Mouse (Mus musculus): Measurements from ENCODE around the gene Lrrc26. TPM values are rescaled to one million over a fixed set of nuclear protein-coding genes. Genes with fewer than 3 reads are reported as not detected.
"Not testable (repeated sequence)": the region's sequence is repeated elsewhere in the genome, so short reads cannot be mapped to it uniquely, and the experiment has no call there.

Lrrc26 gene
- total RNA-seq (2014; fragmentation: Nextera tagmentation) = not detected in 2 replicates
- not detected in 2 replicates for total RNA-seq (2017)

DNA sequence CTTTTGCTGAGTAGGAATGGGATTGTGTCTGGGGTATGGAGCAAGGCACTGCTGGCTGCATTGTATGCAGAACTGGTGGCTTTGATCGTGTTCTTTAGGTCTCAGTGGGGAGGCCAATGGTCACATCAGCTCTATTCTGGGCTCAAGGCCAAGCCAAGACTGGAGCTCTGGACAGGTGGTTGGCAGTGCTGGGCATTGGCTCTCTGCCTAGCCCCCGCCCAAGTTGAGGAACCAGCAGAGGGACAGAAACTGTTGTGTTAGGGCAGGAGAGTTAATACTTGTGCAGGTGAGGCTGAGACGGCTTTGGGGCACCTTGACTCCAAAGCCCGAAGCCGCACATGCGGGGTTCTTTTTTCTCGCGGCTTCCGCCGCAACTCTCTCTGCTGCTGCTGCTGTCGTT is at the start of gene Lrrc26:
Lrrc26 (plus strand) TSS at position 265 of the 400 bp plus-strand sequence.
- no peak for ATAC-seq (replicated peaks; ENCODE audit: low FRiP score, low TSS enrichment, poor library complexity, severe bottlenecking)

DNA sequence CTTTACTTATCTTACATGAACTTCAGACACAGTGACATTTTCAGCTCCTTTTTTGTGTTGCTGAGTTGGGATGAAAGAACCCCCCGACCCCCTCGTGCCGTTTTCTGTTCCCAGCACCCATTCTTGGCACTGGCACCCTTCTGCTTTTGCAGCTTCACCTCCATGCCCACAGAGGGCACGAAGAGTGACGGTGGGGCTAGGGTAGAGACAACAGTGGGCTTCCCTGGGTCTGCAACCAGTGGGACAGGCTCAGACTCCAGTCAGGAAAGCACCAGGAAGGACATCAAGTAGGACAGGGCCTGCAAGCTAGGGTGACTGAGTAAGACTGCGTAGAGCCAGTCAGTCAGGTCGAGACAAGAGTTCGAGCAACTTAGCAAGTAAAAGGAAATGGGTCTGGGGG is 49.4 kb upstream of the Lrrc26 start:
- no peak for ATAC-seq (replicated peaks; ENCODE audit: low FRiP score, low TSS enrichment, poor library complexity, severe bottlenecking)

- ATAC-seq (replicated peaks; ENCODE audit: low FRiP score, low TSS enrichment, poor library complexity, severe bottlenecking) = peak; percentile 74
Observed at GRCm38 (mm10) chr2:25240723-25241437, 48.8 kb upstream of the Lrrc26 start.

- no peak for ATAC-seq (replicated peaks; ENCODE audit: low FRiP score, low TSS enrichment, poor library complexity, severe bottlenecking)
Observed at GRCm38 (mm10) chr2:25241438-25241775, 48.3 kb upstream of the Lrrc26 start.

- ATAC-seq (replicated peaks; ENCODE audit: low FRiP score, low TSS enrichment, poor library complexity, severe bottlenecking) = no peak
Observed at GRCm38 (mm10) chr2:25242101-25242506, 47.6 kb upstream of the Lrrc26 start, which contains the start of the genes Rnf208 and Cysrt1. Gene Rnf208, plus strand, starts transcription at chr2:25242255. Gene Cysrt1, minus strand, starts transcription at chr2:25242452.

DNA sequence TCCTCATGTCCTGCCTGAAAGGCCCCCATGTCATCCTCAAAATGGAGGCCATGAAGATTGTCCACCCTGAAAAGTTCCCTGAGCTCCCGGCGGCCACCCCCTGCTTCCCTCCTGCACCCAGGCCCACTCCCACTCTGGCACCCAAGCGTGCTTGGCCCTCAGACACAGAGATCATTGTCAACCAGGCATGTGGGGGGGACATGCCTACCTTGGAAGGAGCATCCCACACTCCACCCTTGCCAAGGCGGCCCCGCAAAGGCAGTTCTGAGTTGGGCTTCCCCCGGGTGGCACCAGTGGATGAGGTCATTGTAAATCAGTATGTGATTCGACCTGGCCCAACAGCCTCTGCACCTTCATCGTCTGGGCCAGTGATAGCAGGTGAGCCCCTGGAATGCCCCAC is 46.4 kb upstream of the Lrrc26 start:
- no peak for ATAC-seq (replicated peaks; ENCODE audit: low FRiP score, low TSS enrichment, poor library complexity, severe bottlenecking)

DNA sequence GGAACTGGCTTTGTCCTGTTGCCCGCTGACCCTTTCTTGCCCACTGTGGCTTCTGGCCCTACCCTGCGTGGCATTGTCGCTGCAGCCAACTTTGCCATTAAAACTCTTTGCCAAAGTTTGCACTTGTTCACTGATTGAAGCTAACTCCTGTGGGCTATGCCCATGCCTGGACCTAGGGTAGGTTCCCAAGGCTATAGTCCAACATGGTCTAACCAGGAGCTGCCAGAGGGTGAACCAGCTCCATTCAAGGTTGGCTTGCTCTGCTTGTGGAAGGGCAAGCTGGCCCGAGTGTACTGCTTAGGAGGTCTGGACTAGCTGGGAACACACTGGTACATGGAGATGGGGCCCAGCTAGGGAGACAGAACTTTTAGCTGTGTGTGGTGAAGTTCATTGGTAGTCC is 45.6 kb upstream of the Lrrc26 start:
- no peak for ATAC-seq (replicated peaks; ENCODE audit: low FRiP score, low TSS enrichment, poor library complexity, severe bottlenecking)

DNA sequence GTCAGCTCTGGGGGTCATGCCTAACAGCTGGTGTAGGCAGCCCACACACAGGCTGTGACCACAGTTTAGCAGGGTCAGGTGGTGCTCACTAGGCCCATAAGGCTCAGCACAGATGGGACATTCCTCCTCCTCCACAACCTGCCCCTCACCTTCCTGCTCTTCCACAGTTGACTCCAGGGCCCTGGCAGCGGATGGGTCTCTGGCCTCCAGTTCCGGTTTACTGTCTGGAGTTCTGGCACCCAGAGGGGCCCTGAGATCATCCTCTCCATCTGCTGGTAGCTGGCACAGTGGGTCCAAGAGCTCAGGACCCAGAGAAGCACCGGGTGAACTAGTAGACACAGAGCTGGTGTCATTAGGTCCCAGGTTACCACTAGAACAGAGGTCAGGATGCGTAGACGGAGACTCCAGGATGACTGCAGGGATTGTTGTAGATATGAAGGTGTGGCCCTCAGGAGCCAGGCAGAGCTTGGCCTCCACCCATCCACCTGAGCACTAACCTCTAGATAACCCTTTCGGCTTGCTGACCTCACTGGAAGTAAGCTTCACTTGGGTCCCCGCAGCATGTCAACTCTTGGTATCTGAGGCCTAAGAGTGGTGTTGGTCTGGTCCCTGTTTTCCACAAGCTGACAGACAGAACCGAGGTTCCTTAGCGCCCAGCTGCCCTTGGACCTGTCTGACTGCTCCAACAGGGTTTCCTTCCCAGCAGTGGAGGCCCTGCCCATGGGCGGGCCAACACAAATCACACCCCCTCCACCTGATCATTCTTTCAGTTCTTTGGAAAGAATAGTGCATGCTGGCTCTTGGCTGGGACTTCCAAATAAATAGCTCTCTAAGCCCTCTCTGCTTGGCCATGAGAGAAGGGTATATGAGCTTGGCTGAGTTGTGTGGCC is 43.3 kb upstream of the Lrrc26 start, which contains the start of gene AL732309.1:
AL732309.1 (minus strand) TSS at position 681 of the 890 bp plus-strand sequence.
- no peak for ATAC-seq (replicated peaks; ENCODE audit: low FRiP score, low TSS enrichment, poor library complexity, severe bottlenecking)

DNA sequence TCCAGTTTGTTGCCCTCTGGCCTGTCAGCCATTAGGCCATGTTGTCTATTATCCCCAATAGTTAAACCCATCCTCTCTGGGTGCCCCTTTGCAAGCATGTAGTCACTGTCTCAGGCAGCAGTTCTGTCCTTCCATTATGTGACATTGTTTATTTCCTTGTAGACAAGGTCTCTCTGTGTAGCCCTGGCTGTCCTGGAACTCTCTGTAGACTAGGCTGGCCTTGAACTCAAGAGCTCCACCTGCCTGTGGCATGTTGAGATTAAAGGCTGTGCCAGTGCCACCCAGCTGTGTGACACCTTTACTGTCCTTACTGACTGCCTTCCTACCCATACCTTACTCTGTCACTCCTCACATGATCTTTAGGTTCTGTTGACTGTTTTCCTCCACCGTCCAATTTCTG is 37.4 kb upstream of the Lrrc26 start:
- ATAC-seq (replicated peaks; ENCODE audit: low FRiP score, low TSS enrichment, poor library complexity, severe bottlenecking) = no peak

- ATAC-seq (replicated peaks; ENCODE audit: low FRiP score, low TSS enrichment, poor library complexity, severe bottlenecking) = peak; percentile 82
Observed at GRCm38 (mm10) chr2:25255284-25255779, 34.4 kb upstream of the Lrrc26 start, which contains the start of gene Tmem203. Gene Tmem203, plus strand, starts transcription at chr2:25255439.

DNA sequence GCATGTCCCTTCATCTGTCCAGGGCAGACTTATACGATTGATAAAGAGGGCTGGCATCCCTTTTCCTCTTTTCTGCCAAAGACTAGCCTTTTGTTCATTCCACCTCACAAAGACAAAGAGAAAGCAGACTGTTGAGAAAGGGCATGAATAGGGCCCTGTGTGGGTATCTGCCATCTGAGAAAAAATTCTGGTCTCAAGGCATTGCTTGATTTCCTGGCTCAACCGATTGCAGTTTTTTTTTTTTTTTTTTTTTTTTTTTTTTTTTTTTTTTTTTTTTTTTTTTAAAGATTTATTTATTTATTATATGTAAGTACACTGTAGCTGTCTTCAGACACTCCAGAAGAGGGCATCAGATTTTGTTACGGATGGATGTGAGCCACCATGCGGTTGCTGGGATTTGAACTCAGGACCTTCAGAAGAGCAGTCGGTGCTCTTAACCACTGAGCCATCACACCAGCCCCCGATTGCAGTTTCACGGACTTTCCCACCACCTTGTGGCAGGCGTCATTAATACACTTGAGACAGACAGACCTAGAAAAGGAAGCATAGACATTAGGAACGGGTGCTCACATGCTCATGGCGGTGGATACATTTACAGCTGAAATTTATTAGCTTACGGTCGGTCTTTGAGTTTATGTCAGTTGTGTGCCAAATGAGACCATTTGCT is 33.1 kb upstream of the Lrrc26 start:
- peak; percentile 62 for ATAC-seq (replicated peaks; ENCODE audit: low FRiP score, low TSS enrichment, poor library complexity, severe bottlenecking)

GRCm38 (mm10) chr2:25257250-25257649 is 32.5 kb upstream of the Lrrc26 start:
- not testable (repeated sequence) for ATAC-seq (replicated peaks; ENCODE audit: low FRiP score, low TSS enrichment, poor library complexity, severe bottlenecking)

DNA sequence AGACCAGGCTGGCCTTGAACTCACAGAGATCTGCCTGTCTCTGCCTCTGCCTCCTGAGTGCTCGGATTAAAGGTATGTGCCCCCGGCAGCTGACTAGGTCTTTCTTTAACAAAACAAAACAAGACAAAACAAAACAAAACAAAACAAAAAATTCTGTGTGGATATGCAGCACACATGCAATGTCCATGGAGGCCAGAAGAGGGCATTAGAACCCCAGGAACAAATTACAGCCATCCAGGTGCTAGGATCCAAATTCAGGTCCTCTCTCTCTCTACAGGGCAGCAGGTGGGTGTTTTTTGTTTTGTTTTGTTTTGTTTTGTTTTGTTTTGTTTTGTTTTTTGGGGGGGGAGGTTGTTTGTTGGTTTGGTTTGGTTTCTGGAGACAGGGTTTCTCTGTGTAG is 30.8 kb upstream of the Lrrc26 start:
- no peak for ATAC-seq (replicated peaks; ENCODE audit: low FRiP score, low TSS enrichment, poor library complexity, severe bottlenecking)

GRCm38 (mm10) chr2:25261870-25262269 is 27.8 kb upstream of the Lrrc26 start:
- no peak for ATAC-seq (replicated peaks; ENCODE audit: low FRiP score, low TSS enrichment, poor library complexity, severe bottlenecking)

DNA sequence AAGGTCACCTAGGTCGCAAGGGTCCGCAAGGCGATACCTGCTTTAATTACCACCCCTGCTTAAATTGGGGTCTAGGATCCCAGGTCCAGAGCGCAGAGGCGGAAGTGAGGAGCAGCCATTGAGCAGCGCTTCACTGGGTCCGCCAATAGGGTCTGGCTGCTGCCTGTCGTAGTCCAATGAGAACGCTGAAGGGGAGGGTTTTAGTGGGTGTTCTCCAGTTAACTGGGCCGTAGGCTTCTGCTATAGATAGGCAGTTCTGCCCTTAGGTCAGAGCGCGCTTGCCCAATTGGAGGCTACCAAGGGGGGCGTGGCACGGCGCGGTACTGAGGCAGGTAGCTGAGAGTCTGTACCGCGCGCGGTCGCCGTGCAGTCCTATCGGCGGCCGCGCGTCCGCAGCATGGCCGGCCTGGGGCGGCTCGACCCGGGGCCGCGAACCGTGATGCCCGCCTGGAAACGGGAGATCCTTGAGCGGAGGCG is 27.4 kb upstream of the Lrrc26 start, which contains the start of gene Tprn:
Tprn (plus strand) TSS at position 328 of the 477 bp plus-strand sequence.
- peak; percentile 98 for ATAC-seq (replicated peaks; ENCODE audit: low FRiP score, low TSS enrichment, poor library complexity, severe bottlenecking)

- 0 out of 2 replicates have a peak, but pooled peaks have one; percentile 9 for ATAC-seq (replicated peaks; ENCODE audit: low FRiP score, low TSS enrichment, poor library complexity, severe bottlenecking)
Observed at GRCm38 (mm10) chr2:25262795-25263622, 26.7 kb upstream of the Lrrc26 start.

DNA sequence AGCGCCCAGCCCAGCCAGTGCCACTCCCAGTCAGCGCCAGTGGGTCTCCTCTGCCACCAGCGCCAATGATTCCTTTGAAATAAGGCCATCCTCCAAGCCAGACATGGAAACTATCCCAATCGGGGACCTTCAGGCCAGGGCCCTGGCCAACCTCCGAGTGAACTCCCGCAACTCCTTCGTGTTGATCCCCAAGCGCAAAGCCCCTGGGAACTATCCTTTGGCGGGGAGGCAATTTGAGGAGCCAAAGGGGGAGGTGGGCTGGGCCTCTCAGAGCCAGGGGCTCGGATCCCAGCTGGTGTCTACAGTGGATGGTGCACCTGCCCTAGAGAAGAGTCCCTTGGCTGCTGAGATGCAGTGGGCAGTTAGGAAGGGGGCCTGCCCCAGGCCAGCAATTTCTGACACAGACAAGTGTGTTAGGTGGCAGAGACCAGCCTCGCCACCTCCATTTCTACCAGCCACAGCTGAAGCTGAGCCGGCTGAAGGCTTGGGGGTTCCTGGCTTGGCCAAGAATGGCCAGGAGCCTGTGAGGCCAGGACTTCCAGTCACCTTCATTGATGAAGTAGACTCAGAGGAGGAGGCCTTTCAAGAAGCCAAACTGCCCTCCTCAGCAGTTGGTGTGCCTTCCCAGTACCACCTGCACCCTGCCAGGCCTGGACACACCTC is 26.0 kb upstream of the Lrrc26 start:
- no peak for ATAC-seq (replicated peaks; ENCODE audit: low FRiP score, low TSS enrichment, poor library complexity, severe bottlenecking)

GRCm38 (mm10) chr2:25264286-25264660 is 25.4 kb upstream of the Lrrc26 start:
- ATAC-seq (replicated peaks; ENCODE audit: low FRiP score, low TSS enrichment, poor library complexity, severe bottlenecking) = no peak
